Mouse (Mus musculus) hindbrain, postnatal 0 days (tissue): Measurements from ENCODE around the gene Fam19a1. TPM values are rescaled to one million over a fixed set of nuclear protein-coding genes. Genes with fewer than 3 reads are reported as not detected.

Experiments used
- ATAC-seq: fragments of 200-750 bp; cut with Nextera tagmentation; 2 replicates; pipeline ENCODE4 v1.8.0; 2017; ENCODE audit warnings: mild to moderate bottlenecking, moderate TSS enrichment, moderate library complexity
- DNase-seq: peaks from one replicate; pipeline ENCODE4 v3.0.0-alpha.2; 2015; ENCODE audit warnings: low spot score
- H3K27ac ChIP-seq: fragments of 300-500 bp; sonication (generic); 2 replicates; pipeline ENCODE4 v1.5.1; 2014; ENCODE audit warnings: mild to moderate bottlenecking
- H3K27me3 ChIP-seq: fragments of 300-500 bp; sonication (generic); 2 replicates; pipeline ENCODE4 v1.6.1; 2014; ENCODE audit warnings: low read length, mixed read lengths; ENCODE audit not compliant: insufficient read depth
- H3K36me3 ChIP-seq: fragments of 300-500 bp; sonication (generic); 2 replicates; pipeline ENCODE4 v1.6.1; 2014; ENCODE audit warnings: low read length, mixed read lengths; ENCODE audit not compliant: insufficient read depth
- H3K4me1 ChIP-seq: fragments of 300-500 bp; sonication (generic); 2 replicates; pipeline ENCODE4 v1.6.1; 2014; ENCODE audit warnings: antibody characterized with exemption, low read length, mixed read lengths; ENCODE audit not compliant: insufficient read depth
- H3K4me2 ChIP-seq: fragments of 300-500 bp; sonication (generic); 2 replicates; pipeline ENCODE4 v1.6.1; 2014; ENCODE audit warnings: low read depth, mild to moderate bottlenecking, low read length, moderate library complexity, mixed read lengths
- H3K4me3 ChIP-seq: fragments of 300-500 bp; sonication (generic); 2 replicates; pipeline ENCODE4 v1.5.1; 2014; ENCODE audit warnings: low read length
- H3K9ac ChIP-seq: fragments of 300-500 bp; sonication (generic); replicated peaks from 2 replicates; pipeline ENCODE4 v1.6.1; 2014; ENCODE audit warnings: mild to moderate bottlenecking, low read length, moderate library complexity, mixed read lengths
- H3K9me3 ChIP-seq: fragments of 300-500 bp; sonication (generic); 2 replicates; pipeline ENCODE4 v1.6.1; 2016; ENCODE audit warnings: low read length, mixed read lengths
- CTCF ChIP-seq: IDR thresholded peaks from 2 replicates; pipeline ENCODE4 v1.5.1; 2016; ENCODE audit warnings: antibody characterized with exemption, control low read depth, low read depth
- WGBS: fragments of 180-500 bp; shearing (Covaris S2); extraction: QIAGEN DNeasy Blood & Tissue Kit; methylation state at CpG from one replicate; pipeline ENCODE4 v1.1.7; 2014; 5-methylcytosine and 5-hydroxymethylcytosine counted together
- polyA plus RNA-seq: library from polyadenylated mRNA; unstranded; fragments of >200 nt; fragmentation: Nextera tagmentation; extraction: Ambion mirVana; gene quantifications from 2 replicates; pipeline ENCODE4 v1.2.1, GENCODE M21; 2015
- total RNA-seq: library from RNA; depleted of rRNA; stranded (reverse); fragments of >200 nt; gene quantifications from 2 replicates; pipeline ENCODE4 v1.2.3, GENCODE M21; 2014

Gene Fam19a1
- total and polyA plus RNA-seq, 2 experiments from 2014 or later, result 10.8 to 13.3 TPM

- Histone ChIP-seq H3K4me3 (peak overlapping the region; percentile 61), H3K4me2 (peak overlapping the region; percentile 99), H3K4me1 (no peaks in the 10 kb centered on the region), H3K36me3 (no peaks in the 10 kb centered on the region), H3K9me3 (no peaks in the 10 kb centered on the region), H3K9ac (no peak overlapping the region), H3K27ac (no peak overlapping the region), H3K27me3 (0 out of 2 replicates have a peak, but pooled peaks cover 3% of the 10 kb centered on the region)
- no peak for ATAC-seq
- WGBS, result 19% methylated on average over 1 of the region's 1 CpGs
- TF ChIP-seq CTCF, result no peak
- DNase-seq, result no peak
Measured at GRCm38 (mm10) chr6:96114151-96114550, 1.2 kb downstream of the Fam19a1 start.

- peak; percentile 25; the same call in 1 of the 2 replicates for TF ChIP-seq CTCF
- peak overlapping the region; percentile 45; the same call in 1 of the 2 replicates for H3K27ac ChIP-seq
- H3K36me3 ChIP-seq, result no peaks in the 10 kb centered on the region
- no peaks in the 10 kb centered on the region for H3K9me3 ChIP-seq
- no peaks in the 10 kb centered on the region for H3K4me1 ChIP-seq
- H3K4me3 ChIP-seq, result peak overlapping the region; percentile 61
- no peaks in the 10 kb centered on the region for H3K27me3 ChIP-seq
- ATAC-seq (no peak), DNase-seq (peak; percentile 27)
- peak overlapping the region; percentile 47 for H3K9ac ChIP-seq
- WGBS, result 12% methylated on average over 6 of the region's 6 CpGs
- peak overlapping the region; percentile 99 for H3K4me2 ChIP-seq
Measured at GRCm38 (mm10) chr6:96116148-96116533, 3.2 kb downstream of the Fam19a1 start.

DNA sequence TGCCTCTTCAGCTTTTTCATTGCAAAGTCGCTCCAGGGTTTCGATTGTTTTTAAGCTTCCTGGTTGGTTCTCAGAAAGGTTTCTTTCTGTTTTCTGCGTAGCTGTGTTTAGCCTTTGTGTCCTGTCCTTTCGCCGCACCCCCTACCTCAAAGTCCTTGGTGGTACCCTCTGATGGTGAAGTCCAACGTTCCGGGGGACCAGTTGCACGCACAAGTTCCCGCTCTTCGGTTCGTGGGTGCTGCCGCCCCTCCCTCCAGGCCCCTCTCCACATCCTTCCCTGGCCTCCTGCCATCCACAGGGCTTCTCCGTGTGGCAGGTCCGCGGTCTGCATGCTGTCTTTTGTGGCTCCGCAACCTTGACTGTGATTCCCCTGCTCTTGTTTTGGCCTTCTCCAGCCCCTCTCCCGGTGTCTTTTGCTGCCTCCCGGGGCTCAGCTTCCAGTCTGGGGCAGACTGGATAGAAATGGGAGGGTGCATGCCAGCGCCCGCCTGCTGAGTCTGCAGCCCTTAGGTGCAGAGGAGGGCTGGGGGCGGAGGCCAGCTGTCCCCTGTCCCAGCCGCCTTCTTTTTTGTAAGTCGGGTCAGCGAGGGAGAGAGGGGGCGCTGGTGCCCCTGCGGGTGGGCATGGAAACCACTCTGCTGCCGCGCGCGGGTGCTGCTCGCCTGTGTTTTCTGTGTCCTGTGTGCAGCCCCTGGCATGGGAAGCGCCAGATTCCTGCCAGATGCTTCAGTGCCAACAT lies 3.7 kb downstream of the Fam19a1 start:
- H3K27me3 ChIP-seq, result no peaks in the 10 kb centered on the region
- peak; percentile 58 for TF ChIP-seq CTCF
- H3K4me3 ChIP-seq, result peak overlapping the region; percentile 61
- H3K27ac ChIP-seq, result peak overlapping the region; percentile 45
- no peaks in the 10 kb centered on the region for H3K4me1 ChIP-seq
- H3K4me2 ChIP-seq, result peak overlapping the region; percentile 99
- peak overlapping the region; percentile 47 for H3K9ac ChIP-seq
- 1% methylated on average over 32 of the region's 32 CpGs for WGBS
- no peaks in the 10 kb centered on the region for H3K9me3 ChIP-seq
- no peaks in the 10 kb centered on the region for H3K36me3 ChIP-seq
- ATAC-seq (peak; percentile 86), DNase-seq (peak; percentile 78)

DNA sequence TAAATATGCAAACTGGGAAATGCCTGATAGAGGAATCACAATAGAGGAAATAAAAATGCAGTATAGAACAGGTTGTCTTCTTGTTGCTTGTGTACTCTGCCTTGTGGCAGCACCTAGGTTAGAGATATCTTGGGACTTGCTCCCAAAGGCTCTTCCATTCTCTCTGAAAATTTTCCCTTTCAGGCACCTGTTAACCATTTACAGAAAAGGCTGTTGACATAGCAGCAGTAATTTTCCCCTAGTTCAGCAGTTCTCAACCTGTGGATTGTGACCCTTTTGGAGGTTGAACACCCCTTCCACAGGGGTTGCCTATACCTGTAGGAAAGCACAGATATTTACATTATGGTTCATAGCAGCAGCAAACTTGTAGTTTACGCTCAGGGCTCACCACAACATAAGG lies 30.4 kb downstream of the Fam19a1 start:
- no peak overlapping the region for H3K27ac ChIP-seq
- no peak overlapping the region for H3K4me2 ChIP-seq
- no peak overlapping the region for H3K9ac ChIP-seq
- H3K4me1 ChIP-seq, result no peaks in the 10 kb centered on the region
- no peaks in the 10 kb centered on the region for H3K9me3 ChIP-seq
- H3K36me3 ChIP-seq, result no peaks in the 10 kb centered on the region
- H3K4me3 ChIP-seq, result no peak overlapping the region
- ATAC-seq, result no peak
- no peak for DNase-seq
- no peaks in the 10 kb centered on the region for H3K27me3 ChIP-seq
- WGBS, result 93% methylated on average over 1 of the region's 1 CpGs
- no peak for TF ChIP-seq CTCF

- Histone ChIP-seq H3K36me3 (no peaks in the 10 kb centered on the region), H3K27ac (no peak overlapping the region), H3K27me3 (no peaks in the 10 kb centered on the region), H3K4me2 (no peak overlapping the region), H3K9me3 (no peaks in the 10 kb centered on the region), H3K4me1 (no peaks in the 10 kb centered on the region), H3K4me3 (no peak overlapping the region), H3K9ac (no peak overlapping the region)
- TF ChIP-seq CTCF, result no peak
- DNase-seq (peak; percentile 9), ATAC-seq (0 out of 2 replicates have a peak, but pooled peaks have one; percentile 24)
- WGBS, result 79% methylated on average over 13 of the region's 13 CpGs
Measured at GRCm38 (mm10) chr6:96165403-96165802, 52.4 kb downstream of the Fam19a1 start.

- ATAC-seq, result no peak
- H3K36me3 ChIP-seq, result no peaks in the 10 kb centered on the region
- H3K4me2 ChIP-seq, result no peak within 1 kb of the TSS
- H3K9me3 ChIP-seq, result no peaks in the 10 kb centered on the region
- H3K4me3 ChIP-seq, result no peak within 1 kb of the TSS
- H3K27ac ChIP-seq, result no peak within 1 kb of the TSS
- TF ChIP-seq CTCF, result no peak
- no peaks in the 10 kb centered on the region for H3K27me3 ChIP-seq
- no peak within 1 kb of the TSS for H3K9ac ChIP-seq
- WGBS, result 84% methylated on average over 18 of the region's 18 CpGs
- DNase-seq, result no peak
- no peaks in the 10 kb centered on the region for H3K4me1 ChIP-seq
Measured at GRCm38 (mm10) chr6:96165818-96166379, 52.9 kb downstream of the Fam19a1 start, which contains the start of gene 1700123L14Rik. Gene 1700123L14Rik, minus strand, starts transcription at chr6:96166243.

DNA sequence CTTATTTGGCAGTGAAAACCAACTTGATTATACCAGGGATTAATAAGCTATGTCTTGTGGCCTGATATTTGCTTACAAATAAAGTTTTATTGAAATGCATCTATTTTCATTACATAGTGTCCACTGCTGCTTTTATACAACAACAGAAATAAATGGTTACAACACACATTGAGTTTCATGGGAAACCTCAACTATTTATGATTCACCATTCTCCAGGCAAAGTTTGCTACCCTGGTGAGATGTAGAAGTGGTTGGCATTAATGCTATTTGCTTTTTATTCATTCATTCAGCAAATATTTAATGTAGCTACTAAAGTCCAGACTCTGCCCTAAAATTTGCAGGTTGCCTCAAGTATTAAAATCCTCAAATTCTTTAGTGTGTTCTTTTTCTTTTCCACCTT lies 54.1 kb downstream of the Fam19a1 start:
- DNase-seq (no peak), ATAC-seq (no peak)
- no peak for TF ChIP-seq CTCF
- no peaks in the 10 kb centered on the region for H3K4me1 ChIP-seq
- no peaks in the 10 kb centered on the region for H3K36me3 ChIP-seq
- H3K27ac ChIP-seq, result no peak overlapping the region
- no peaks in the 10 kb centered on the region for H3K27me3 ChIP-seq
- no peak overlapping the region for H3K4me2 ChIP-seq
- H3K4me3 ChIP-seq, result no peak overlapping the region
- no peaks in the 10 kb centered on the region for H3K9me3 ChIP-seq
- no peak overlapping the region for H3K9ac ChIP-seq
